Mouse (Mus musculus) midbrain, embryonic 11.5 days (tissue): ENCODE data around the gene Tdrd9. TPM values are rescaled to one million over a fixed set of nuclear protein-coding genes. Genes with fewer than 3 reads are reported as not detected.
A peak's percentile ranks its signal among the peaks of the same experiment; 100 is the strongest.

Experiments used
- ATAC-seq: fragments of 200-750 bp; cut with Nextera tagmentation; 2 replicates; pipeline ENCODE4 v1.8.0; 2017; ENCODE audit warnings: moderate TSS enrichment, moderate library complexity; ENCODE audit not compliant: low FRiP score
- DNase-seq: peaks from one replicate; pipeline ENCODE4 v3.0.0; 2015; ENCODE audit warnings: low spot score; ENCODE audit errors: missing footprints
- H3K27ac ChIP-seq: fragments of 300-500 bp; sonication (generic); 2 replicates; pipeline ENCODE4 v1.5.1; 2014; ENCODE audit warnings: low read depth, low read length
- H3K27me3 ChIP-seq: fragments of 300-500 bp; sonication (generic); 2 replicates; pipeline ENCODE4 v1.6.1; 2014; ENCODE audit warnings: mild to moderate bottlenecking, low read length, moderate library complexity, mixed read lengths; ENCODE audit not compliant: control insufficient read depth, insufficient read depth
- H3K36me3 ChIP-seq: fragments of 300-500 bp; sonication (generic); 2 replicates; pipeline ENCODE4 v1.6.1; 2014; ENCODE audit warnings: mild to moderate bottlenecking, low read length, moderate library complexity, mixed read lengths; ENCODE audit not compliant: control insufficient read depth, insufficient read depth
- H3K4me1 ChIP-seq: fragments of 300-500 bp; sonication (generic); 2 replicates; pipeline ENCODE4 v1.6.1; 2014; ENCODE audit warnings: low read length; ENCODE audit not compliant: control insufficient read depth, insufficient read depth
- H3K4me2 ChIP-seq: fragments of 300-500 bp; sonication (generic); 2 replicates; pipeline ENCODE4 v1.6.1; 2014; ENCODE audit warnings: mild to moderate bottlenecking, moderate library complexity
- H3K4me3 ChIP-seq: fragments of 300-500 bp; sonication (generic); 2 replicates; pipeline ENCODE4 v1.5.1; 2014; ENCODE audit warnings: low read depth, low read length
- H3K9ac ChIP-seq: fragments of 300-500 bp; sonication (generic); 2 replicates; pipeline ENCODE4 v1.6.1; 2014; ENCODE audit warnings: low read length
- H3K9me3 ChIP-seq: fragments of 300-500 bp; sonication (generic); 2 replicates; pipeline ENCODE4 v1.6.1; 2016; ENCODE audit warnings: low read length; ENCODE audit not compliant: control insufficient read depth
- WGBS: fragments of 180-500 bp; shearing (Covaris S2); extraction: QIAGEN DNeasy Blood & Tissue Kit; methylation state at CpG from one replicate; pipeline ENCODE4 v1.1.7; 2014; 5-methylcytosine and 5-hydroxymethylcytosine counted together
- polyA plus RNA-seq: library from polyadenylated mRNA; unstranded; fragments of >200 nt; fragmentation: Nextera tagmentation; extraction: Ambion mirVana; gene quantifications from 2 replicates; pipeline ENCODE4 v1.2.1, GENCODE M21; 2014

The Tdrd9 gene
- polyA plus RNA-seq, 1 experiment from 2014 or later: 1.4 TPM

- H3K9me3 ChIP-seq: no peaks in the 10 kb centered on the region
- 0 out of 2 replicates have a peak, but pooled peaks cover 3% of the 10 kb centered on the region for H3K4me1 ChIP-seq
- DNase-seq (no peak), ATAC-seq (no peak)
- WGBS: 90% methylated on average over 5 of the region's 5 CpGs
- H3K36me3 ChIP-seq: no peaks in the 10 kb centered on the region
- no peak overlapping the region for H3K27ac ChIP-seq
- H3K27me3 ChIP-seq: no peaks in the 10 kb centered on the region
- no peak overlapping the region for H3K4me2 ChIP-seq
- no peak overlapping the region for H3K9ac ChIP-seq
- no peak overlapping the region for H3K4me3 ChIP-seq
Observed at GRCm38 (mm10) chr12:112103179-112103578, 131.8 kb downstream of the Tdrd9 start.

DNA sequence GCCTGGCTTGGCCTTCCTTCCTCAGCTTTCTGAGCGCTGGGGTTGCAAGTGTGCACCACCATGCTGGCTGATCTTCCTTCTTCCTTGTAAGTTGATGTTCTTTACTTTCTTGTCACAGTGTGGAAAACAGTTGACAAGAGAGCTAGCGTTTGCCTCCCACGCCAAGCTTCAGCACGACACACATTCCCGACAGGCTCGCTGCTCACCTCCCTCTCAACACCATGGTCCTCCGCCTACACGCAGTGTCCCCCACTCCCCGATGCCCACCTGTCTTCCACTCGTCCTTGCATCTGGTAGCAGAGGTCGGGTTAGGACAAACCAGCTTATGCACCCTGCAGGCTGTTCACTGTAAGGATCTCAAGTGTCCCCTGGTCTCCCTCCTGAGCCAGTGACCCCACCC lies 133.5 kb downstream of the Tdrd9 start:
- Histone ChIP-seq H3K4me2 (no peak overlapping the region), H3K9me3 (no peaks in the 10 kb centered on the region), H3K27me3 (no peaks in the 10 kb centered on the region), H3K27ac (no peak overlapping the region), H3K4me1 (0 out of 2 replicates have a peak, but pooled peaks cover 3% of the 10 kb centered on the region), H3K9ac (no peak overlapping the region), H3K4me3 (no peak overlapping the region), H3K36me3 (no peaks in the 10 kb centered on the region)
- 87% methylated on average over 11 of the region's 11 CpGs for WGBS
- DNase-seq (no peak), ATAC-seq (no peak)

GRCm38 (mm10) chr12:112106541-112106971 lies 135.2 kb downstream of the Tdrd9 start, which contains the start of gene Aspg:
Gene Aspg (plus strand): TSS chr12:112106679.
- peak within 1 kb of the TSS; percentile 23 for H3K4me2 ChIP-seq
- ATAC-seq (no peak), DNase-seq (no peak)
- no peak within 1 kb of the TSS for H3K27ac ChIP-seq
- H3K27me3 ChIP-seq: no peaks in the 10 kb centered on the region
- H3K4me3 ChIP-seq: no peak within 1 kb of the TSS
- 3% methylated on average over 14 of the region's 14 CpGs for WGBS
- H3K9ac ChIP-seq: no peak within 1 kb of the TSS
- no peaks in the 10 kb centered on the region for H3K36me3 ChIP-seq
- 0 out of 2 replicates have a peak, but pooled peaks cover 3% of the 10 kb centered on the region for H3K4me1 ChIP-seq
- H3K9me3 ChIP-seq: no peaks in the 10 kb centered on the region

- Histone ChIP-seq H3K36me3 (no peaks in the 10 kb centered on the region), H3K4me3 (no peak overlapping the region), H3K4me2 (no peak overlapping the region), H3K4me1 (0 out of 2 replicates have a peak, but pooled peaks cover 3% of the 10 kb centered on the region), H3K9ac (no peak overlapping the region), H3K27me3 (no peaks in the 10 kb centered on the region), H3K27ac (no peak overlapping the region), H3K9me3 (no peaks in the 10 kb centered on the region)
- no peak for ATAC-seq
- WGBS: 85% methylated on average over 8 of the region's 8 CpGs
- DNase-seq: no peak
Observed at GRCm38 (mm10) chr12:112107685-112108084, 136.3 kb downstream of the Tdrd9 start.

DNA sequence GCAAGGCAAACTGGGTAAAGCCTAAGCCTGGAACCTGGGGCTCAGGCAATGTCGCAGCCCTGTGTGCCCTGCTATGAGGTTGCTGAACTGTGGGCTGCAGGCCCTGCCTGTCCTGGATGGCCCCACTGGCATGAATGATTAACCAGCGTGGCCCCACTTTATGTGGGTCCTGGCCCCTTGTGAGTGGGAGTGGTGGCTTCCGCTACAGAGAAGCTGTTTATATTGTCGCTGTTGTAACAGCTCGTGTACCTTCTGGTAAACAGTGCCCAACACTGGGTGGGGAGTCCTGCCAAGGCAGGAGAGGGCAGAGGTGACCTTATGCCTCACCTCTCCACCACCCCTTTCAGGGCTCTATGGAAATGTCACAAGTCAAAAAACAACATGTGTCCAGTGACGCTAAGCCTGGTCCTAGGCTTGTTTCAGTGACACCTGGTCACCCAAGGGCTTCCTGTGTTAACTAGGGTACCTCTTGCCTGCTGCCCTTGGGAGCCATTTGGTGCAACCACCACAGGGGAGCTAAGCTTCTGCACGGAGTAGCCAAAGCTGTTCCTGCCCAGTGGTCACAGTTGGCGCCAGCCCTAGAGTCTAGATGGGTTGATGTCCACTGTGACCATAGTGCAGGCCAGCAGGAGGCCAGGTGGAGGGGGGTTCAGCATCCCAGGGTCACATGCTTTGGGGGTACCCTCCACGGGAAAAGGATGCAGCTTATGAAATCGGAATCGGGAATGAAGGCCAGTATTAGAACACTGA lies 137.5 kb downstream of the Tdrd9 start:
- Histone ChIP-seq H3K9me3 (no peaks in the 10 kb centered on the region), H3K4me2 (no peak overlapping the region), H3K36me3 (no peaks in the 10 kb centered on the region), H3K27ac (no peak overlapping the region), H3K4me1 (0 out of 2 replicates have a peak, but pooled peaks cover 3% of the 10 kb centered on the region), H3K4me3 (no peak overlapping the region), H3K27me3 (no peaks in the 10 kb centered on the region), H3K9ac (no peak overlapping the region)
- ATAC-seq (no peak), DNase-seq (no peak)
- 89% methylated on average over 11 of the region's 11 CpGs for WGBS

DNA sequence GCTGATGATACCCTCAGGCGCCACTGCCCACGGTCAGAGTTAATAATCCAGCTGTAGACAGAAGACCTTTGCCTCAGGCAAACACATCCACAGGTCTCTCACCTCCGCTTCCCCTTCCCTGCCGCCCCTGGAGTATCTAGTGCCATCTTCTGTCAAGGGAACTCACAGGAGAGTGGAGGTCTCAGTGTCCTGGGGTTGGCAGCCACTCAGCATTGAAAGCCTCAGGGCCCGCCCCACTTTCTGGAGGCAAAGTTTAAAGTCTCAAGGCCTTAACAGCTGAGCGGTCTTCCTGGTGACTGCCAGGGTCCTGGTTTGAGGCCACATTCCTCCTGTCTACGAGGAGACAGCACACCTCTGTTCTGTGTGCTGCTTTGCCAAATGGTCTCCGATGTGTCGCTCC lies 138.3 kb downstream of the Tdrd9 start:
- ATAC-seq (no peak), DNase-seq (no peak)
- Histone ChIP-seq H3K4me3 (no peak overlapping the region), H3K9ac (no peak overlapping the region), H3K36me3 (no peaks in the 10 kb centered on the region), H3K4me2 (no peak overlapping the region), H3K9me3 (no peaks in the 10 kb centered on the region), H3K27me3 (no peaks in the 10 kb centered on the region), H3K4me1 (0 out of 2 replicates have a peak, but pooled peaks cover 3% of the 10 kb centered on the region), H3K27ac (no peak overlapping the region)
- 84% methylated on average over 9 of the region's 9 CpGs for WGBS

GRCm38 (mm10) chr12:112111323-112111722 lies 140.0 kb downstream of the Tdrd9 start:
- 89% methylated on average over 5 of the region's 5 CpGs for WGBS
- H3K9ac ChIP-seq: no peak overlapping the region
- no peak overlapping the region for H3K27ac ChIP-seq
- no peak overlapping the region for H3K4me3 ChIP-seq
- no peaks in the 10 kb centered on the region for H3K27me3 ChIP-seq
- no peak overlapping the region for H3K4me2 ChIP-seq
- ATAC-seq: no peak
- DNase-seq: no peak
- no peaks in the 10 kb centered on the region for H3K36me3 ChIP-seq
- 0 out of 2 replicates have a peak, but pooled peaks cover 3% of the 10 kb centered on the region for H3K4me1 ChIP-seq
- no peaks in the 10 kb centered on the region for H3K9me3 ChIP-seq

DNA sequence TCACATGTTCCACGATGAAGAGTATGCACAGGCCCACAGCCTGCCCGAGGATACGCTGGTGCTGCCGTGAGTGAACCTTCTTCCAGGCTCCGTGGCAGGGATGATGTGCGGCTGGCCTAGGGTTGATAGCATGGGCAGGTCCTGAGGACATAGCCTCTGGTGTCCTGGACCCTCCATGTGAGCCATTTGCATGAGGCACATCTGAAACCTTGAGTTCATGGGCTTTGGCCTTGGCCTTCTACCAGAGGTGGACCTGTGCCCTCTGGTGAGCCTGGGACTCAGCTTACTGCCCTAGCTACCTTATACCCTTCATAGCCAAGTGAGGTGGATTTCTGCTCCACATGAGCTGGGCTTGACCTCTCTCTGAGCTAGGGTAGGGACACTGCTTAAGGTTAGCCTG lies 140.9 kb downstream of the Tdrd9 start:
- no peaks in the 10 kb centered on the region for H3K27me3 ChIP-seq
- H3K4me1 ChIP-seq: no peaks in the 10 kb centered on the region
- H3K4me3 ChIP-seq: no peak overlapping the region
- DNase-seq: no peak
- H3K27ac ChIP-seq: no peak overlapping the region
- H3K36me3 ChIP-seq: no peaks in the 10 kb centered on the region
- no peak overlapping the region for H3K4me2 ChIP-seq
- 93% methylated on average over 6 of the region's 6 CpGs for WGBS
- H3K9ac ChIP-seq: no peak overlapping the region
- H3K9me3 ChIP-seq: no peaks in the 10 kb centered on the region
- ATAC-seq: no peak

GRCm38 (mm10) chr12:112112686-112113396 lies 141.5 kb downstream of the Tdrd9 start:
- no peak overlapping the region for H3K9ac ChIP-seq
- H3K27me3 ChIP-seq: no peaks in the 10 kb centered on the region
- no peaks in the 10 kb centered on the region for H3K36me3 ChIP-seq
- no peak overlapping the region for H3K4me3 ChIP-seq
- H3K9me3 ChIP-seq: no peaks in the 10 kb centered on the region
- DNase-seq: no peak
- 19% methylated on average over 13 of the region's 13 CpGs for WGBS
- peak; percentile 43 for ATAC-seq
- H3K4me1 ChIP-seq: no peaks in the 10 kb centered on the region
- H3K4me2 ChIP-seq: no peak overlapping the region
- H3K27ac ChIP-seq: no peak overlapping the region
